Mouse (Mus musculus) brain, embryonic 14.5 days (tissue): ENCODE data around the gene ccdc198. TPM values are rescaled to one million over a fixed set of nuclear protein-coding genes. Genes with fewer than 3 reads are reported as not detected.

Source experiments
- DNase-seq: peaks from one replicate; pipeline ENCODE4 v3.0.0-alpha.2; 2011; ENCODE audit warnings: low read depth
- CTCF ChIP-seq: fragments of 200-500 bp; IDR thresholded peaks from 2 replicates; pipeline ENCODE4 v1.5.1; 2012; ENCODE audit warnings: inconsistent platforms, mild to moderate bottlenecking, moderate library complexity, borderline replicate concordance; ENCODE audit not compliant: insufficient read depth, insufficient read length; ENCODE audit errors: extremely low read depth
- POLR2A ChIP-seq: fragments of 200-500 bp; IDR thresholded peaks from 2 replicates; pipeline ENCODE4 v1.6.1; 2012; ENCODE audit warnings: mild to moderate bottlenecking, inconsistent platforms, borderline replicate concordance; ENCODE audit not compliant: poor library complexity, insufficient read depth, insufficient read length, severe bottlenecking; ENCODE audit errors: extremely low read depth
- polyA plus RNA-seq: library from polyadenylated mRNA; depleted of rRNA; stranded (reverse); fragments of >200 nt; gene quantifications from 2 replicates; pipeline ENCODE4 v1.2.3, GENCODE M21; 2012; rRNA removed

ccdc198 gene
- polyA plus RNA-seq, 1 experiment: 0.18 TPM

- peak; percentile 73 for DNase-seq
- TF ChIP-seq CTCF (no peak), POLR2A (no peak)
Observed at GRCm38 (mm10) chr14:49172582-49172988, 72.7 kb downstream of the ccdc198 start.

DNA sequence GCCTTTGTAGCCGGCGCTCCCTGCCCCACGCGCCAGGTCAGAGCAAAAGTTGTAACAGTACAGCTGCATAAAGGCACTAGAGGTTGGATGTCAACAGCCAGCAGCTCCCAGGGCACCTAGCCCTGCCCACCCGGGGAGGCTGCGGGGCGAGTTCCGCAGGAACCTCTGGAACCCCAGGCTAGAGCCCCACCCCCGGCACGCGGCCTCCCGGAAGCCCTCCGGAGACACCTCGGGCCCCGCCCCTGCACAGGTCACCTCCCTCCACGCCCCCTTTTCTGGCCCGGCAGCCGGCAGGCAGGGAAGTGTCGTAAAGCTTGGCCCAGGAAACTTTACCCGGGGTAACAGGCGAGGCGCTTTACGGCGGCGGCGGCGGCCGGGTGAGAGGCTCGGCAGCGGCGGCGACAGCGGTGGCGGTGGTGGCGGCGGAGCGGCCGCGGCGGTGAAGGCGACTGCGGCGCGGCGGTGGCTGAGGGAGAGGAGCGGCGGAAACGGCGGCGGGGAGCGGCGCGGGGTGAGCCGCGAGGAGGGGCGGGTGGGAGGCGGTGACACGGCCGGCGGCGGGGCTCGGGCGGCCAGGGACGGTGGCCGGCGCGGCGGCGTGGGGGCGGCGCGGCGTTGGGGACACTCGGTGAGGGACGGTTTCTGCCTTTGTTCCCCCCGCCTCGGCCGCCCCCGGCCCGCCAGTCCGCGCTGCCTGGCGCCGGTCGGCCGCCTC is 73.2 kb downstream of the ccdc198 start, which contains the start of gene Naa30:
Naa30 (plus strand) TSS at position 360 of the 715 bp plus-strand sequence.
- peak; percentile 97 for DNase-seq
- TF ChIP-seq POLR2A (peak; percentile 91), CTCF (no peak)

GRCm38 (mm10) chr14:49171286-49171685 is 74.0 kb downstream of the ccdc198 start:
- TF ChIP-seq POLR2A (no peak), CTCF (no peak)
- no peak for DNase-seq

Other genes starting within 250 kb of the ccdc198 start
- gene Ap5m1, start 179.4 kb downstream of the ccdc198 start, polyA plus RNA-seq: 19.9 and 22.3 TPM in 2 replicates
- 53.1 and 57.4 TPM in 2 replicates for gene Exoc5, start 178.8 kb downstream of the ccdc198 start, polyA plus RNA-seq
- gene Naa30, start 73.2 kb downstream of the ccdc198 start, polyA plus RNA-seq: 26.7 and 29.2 TPM in 2 replicates